Mouse (Mus musculus): Measurements from ENCODE around the gene Sez6. TPM values are rescaled to one million over a fixed set of nuclear protein-coding genes. Genes with fewer than 3 reads are reported as not detected.

Gene Sez6
- polyA plus RNA-seq, 1 experiment = 0.41 TPM

DNA sequence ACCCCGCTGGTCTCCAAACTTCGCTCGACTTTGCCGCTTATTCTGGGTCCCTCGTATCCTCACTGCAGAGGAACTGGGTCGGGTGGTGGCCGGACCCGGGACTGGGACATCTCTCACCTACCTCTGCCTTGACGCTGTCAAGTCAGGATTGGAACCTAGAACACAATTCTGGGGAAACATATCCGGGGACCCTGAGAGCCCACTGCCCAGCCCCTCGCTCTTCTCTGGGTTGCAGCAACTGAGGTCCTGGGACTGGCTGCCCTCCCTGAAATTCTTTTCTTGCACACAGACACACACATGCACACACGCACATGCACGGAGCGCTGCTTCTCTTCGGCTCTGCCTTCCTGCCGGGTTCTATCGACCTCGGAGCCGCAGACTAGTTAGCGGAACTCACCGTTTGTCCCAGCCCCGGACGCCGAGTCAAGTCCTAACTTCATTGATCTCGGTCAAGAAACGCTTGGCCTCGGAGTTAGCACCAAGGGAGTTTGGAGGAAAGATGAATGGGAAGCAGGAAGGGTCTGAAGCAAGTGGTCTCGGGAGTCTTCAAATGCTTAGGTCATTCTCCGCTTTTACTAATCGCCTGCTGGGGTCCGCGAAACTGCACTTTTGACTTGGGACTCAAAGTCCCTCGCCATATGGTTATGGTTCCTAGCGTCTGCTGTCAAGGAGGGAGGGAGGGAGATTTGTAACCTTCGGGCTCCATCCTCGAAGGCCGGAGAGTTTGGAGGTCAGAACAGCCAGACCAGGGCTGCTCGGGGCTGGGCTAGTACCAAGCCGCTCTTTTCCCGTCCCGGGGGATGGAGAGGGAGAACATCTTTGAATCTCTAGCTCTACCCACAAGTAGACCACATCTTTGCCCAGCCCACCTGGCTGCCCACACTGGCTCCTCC is 1.2 kb downstream of the Sez6 start:
- Histone ChIP-seq H3K27ac (ENCODE audit: insufficient read depth, low read depth, low read length) (no peak overlapping the region), H3K4me3 (ENCODE audit: low read depth, low read length) (no peak overlapping the region; the same call in 1 of the 2 replicates), H3K27me3 (ENCODE audit: control insufficient read depth, insufficient read depth, low read length) (peaks cover 66% of the 10 kb centered on the region), H3K4me1 (ENCODE audit: control insufficient read depth, insufficient read depth, insufficient read length, low read length) (peaks cover 5% of the 10 kb centered on the region), H3K36me3 (ENCODE audit: control insufficient read depth, insufficient read depth, low read length) (no peaks in the 10 kb centered on the region)
- no peak for TF ChIP-seq CTCF (IDR thresholded peaks at IDR 0.05; ENCODE audit: extremely low read depth, insufficient read length, insufficient replicate concordance, low read depth, low read length)
- TF ChIP-seq POLR2A (IDR thresholded peaks at IDR 0.05; ENCODE audit: low read depth, low read length) = no peak
- WGBS = 4% methylated on average over 41 of the region's 41 CpGs

DNA sequence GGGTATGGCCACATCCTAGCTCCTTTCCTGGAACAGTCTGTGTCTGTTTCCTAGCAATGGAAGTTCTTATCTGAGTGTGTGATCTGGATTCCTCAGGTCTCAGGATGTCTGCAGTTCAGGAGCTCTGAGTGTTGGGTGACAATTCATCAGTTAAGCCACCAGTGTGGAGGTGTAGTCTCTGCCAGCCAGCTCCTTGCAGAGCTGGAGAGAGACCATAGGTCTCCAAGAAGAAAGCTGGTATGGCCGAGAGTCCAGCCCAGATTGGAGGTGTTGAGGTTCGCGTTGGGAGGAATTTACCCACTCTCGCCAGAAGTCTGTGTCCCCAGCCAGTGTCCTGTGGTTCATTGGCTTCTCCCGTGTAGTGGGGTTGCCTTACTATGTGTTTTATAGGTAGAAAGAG is 2.0 kb downstream of the Sez6 start:
- no peak overlapping the region for H3K27ac ChIP-seq (ENCODE audit: insufficient read depth, low read depth, low read length)
- 29% methylated on average over 5 of the region's 5 CpGs for WGBS
- H3K4me3 ChIP-seq (ENCODE audit: low read depth, low read length) = no peak overlapping the region
- TF ChIP-seq CTCF (IDR thresholded peaks at IDR 0.05; ENCODE audit: extremely low read depth, insufficient read length, insufficient replicate concordance, low read depth, low read length) = no peak
- no peaks in the 10 kb centered on the region for H3K36me3 ChIP-seq (ENCODE audit: control insufficient read depth, insufficient read depth, low read length)
- H3K4me1 ChIP-seq (ENCODE audit: control insufficient read depth, insufficient read depth, insufficient read length, low read length) = peaks cover 5% of the 10 kb centered on the region
- peaks cover 66% of the 10 kb centered on the region for H3K27me3 ChIP-seq (ENCODE audit: control insufficient read depth, insufficient read depth, low read length)

GRCm38 (mm10) chr11:77934111-77934521 is 3.5 kb downstream of the Sez6 start:
- 6% methylated on average over 4 of the region's 4 CpGs for WGBS
- Histone ChIP-seq H3K27ac (ENCODE audit: insufficient read depth, low read depth, low read length) (no peak overlapping the region), H3K4me3 (ENCODE audit: low read depth, low read length) (no peak overlapping the region), H3K4me1 (ENCODE audit: control insufficient read depth, insufficient read depth, insufficient read length, low read length) (peaks cover 5% of the 10 kb centered on the region), H3K27me3 (ENCODE audit: control insufficient read depth, insufficient read depth, low read length) (peaks cover 66% of the 10 kb centered on the region), H3K36me3 (ENCODE audit: control insufficient read depth, insufficient read depth, low read length) (no peaks in the 10 kb centered on the region)
- TF ChIP-seq CTCF (IDR thresholded peaks at IDR 0.05; ENCODE audit: extremely low read depth, insufficient read length, insufficient replicate concordance, low read depth, low read length) = no peak
- TF ChIP-seq POLR2A (IDR thresholded peaks at IDR 0.05; ENCODE audit: low read depth, low read length) = no peak

GRCm38 (mm10) chr11:77934568-77935311 is 4.1 kb downstream of the Sez6 start:
- H3K4me3 ChIP-seq (ENCODE audit: low read depth, low read length) = no peak overlapping the region
- no peaks in the 10 kb centered on the region for H3K36me3 ChIP-seq (ENCODE audit: control insufficient read depth, insufficient read depth, low read length)
- WGBS = 46% methylated on average over 5 of the region's 5 CpGs
- H3K4me1 ChIP-seq (ENCODE audit: control insufficient read depth, insufficient read depth, insufficient read length, low read length) = peaks cover 5% of the 10 kb centered on the region
- H3K27ac ChIP-seq (ENCODE audit: insufficient read depth, low read depth, low read length) = no peak overlapping the region
- TF ChIP-seq POLR2A (IDR thresholded peaks at IDR 0.05; ENCODE audit: low read depth, low read length) = no peak
- TF ChIP-seq CTCF (IDR thresholded peaks at IDR 0.05; ENCODE audit: extremely low read depth, insufficient read length, insufficient replicate concordance, low read depth, low read length) = no peak
- peaks cover 63% of the 10 kb centered on the region for H3K27me3 ChIP-seq (ENCODE audit: control insufficient read depth, insufficient read depth, low read length)

DNA sequence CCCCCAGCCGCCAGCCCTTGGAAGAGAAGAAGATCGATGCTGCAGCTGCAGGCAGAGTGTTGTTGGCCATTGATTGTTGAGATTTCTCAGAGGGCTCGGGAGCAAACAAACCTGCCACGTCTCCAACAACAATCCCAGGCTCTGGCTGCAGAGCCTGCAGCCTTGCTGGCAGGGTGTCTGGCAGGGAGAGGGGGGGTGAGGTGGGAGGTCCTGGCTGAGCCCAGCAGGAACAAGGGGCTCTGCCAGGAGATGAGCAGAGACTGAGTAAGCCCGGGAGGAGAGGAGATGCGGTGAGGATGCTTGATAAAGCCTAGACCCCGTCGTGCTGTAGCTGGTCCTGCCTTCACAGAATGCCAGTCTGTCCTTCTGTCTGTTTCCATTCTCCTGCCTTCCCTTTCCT is 6.2 kb downstream of the Sez6 start:
- no peaks in the 10 kb centered on the region for H3K4me1 ChIP-seq (ENCODE audit: control insufficient read depth, insufficient read depth, insufficient read length, low read length)
- H3K36me3 ChIP-seq (ENCODE audit: control insufficient read depth, insufficient read depth, low read length) = no peaks in the 10 kb centered on the region
- H3K27me3 ChIP-seq (ENCODE audit: control insufficient read depth, insufficient read depth, low read length) = peaks cover 42% of the 10 kb centered on the region
- no peak overlapping the region for H3K27ac ChIP-seq (ENCODE audit: insufficient read depth, low read depth, low read length)
- WGBS = 5% methylated on average over 8 of the region's 8 CpGs
- H3K4me3 ChIP-seq (ENCODE audit: low read depth, low read length) = no peak overlapping the region
- TF ChIP-seq POLR2A (IDR thresholded peaks at IDR 0.05; ENCODE audit: low read depth, low read length) (no peak), CTCF (IDR thresholded peaks at IDR 0.05; ENCODE audit: extremely low read depth, insufficient read length, insufficient replicate concordance, low read depth, low read length) (no peak)

DNA sequence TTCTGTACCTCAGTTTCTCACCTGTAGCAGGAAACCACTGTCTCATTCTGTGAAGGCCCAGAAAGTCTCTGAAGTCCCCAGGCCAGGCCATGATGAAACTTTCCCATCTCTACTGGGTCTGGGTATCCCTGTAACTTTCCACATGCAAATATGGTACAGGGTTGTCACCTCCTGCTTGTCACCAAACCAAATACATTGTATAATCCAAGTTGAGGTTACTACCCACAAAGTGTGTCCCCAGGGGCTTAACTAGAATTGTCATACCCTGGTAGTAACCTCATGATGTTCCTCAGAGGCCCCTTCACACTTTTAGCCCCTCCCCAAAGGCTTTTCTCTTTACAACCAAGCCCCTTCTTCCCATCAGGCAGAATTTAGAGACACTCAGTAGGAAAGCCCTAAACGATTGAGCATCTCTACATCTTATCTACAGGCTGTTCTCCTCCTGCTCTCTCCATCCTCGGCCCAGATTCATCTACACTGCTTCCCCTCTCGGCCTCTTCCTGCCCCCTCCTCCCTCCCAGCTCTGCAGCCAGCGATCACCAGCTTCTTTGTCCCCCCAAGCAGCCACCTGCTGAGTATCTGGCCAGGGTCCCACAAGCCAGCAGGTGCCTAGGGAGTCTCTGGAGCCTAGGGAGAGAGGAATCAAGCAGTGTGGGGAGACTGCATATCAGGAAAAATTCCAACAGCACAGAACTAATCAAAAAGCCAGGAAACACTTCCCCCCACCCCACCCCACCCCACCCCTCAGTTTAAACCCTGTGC is 7.2 kb downstream of the Sez6 start:
- Histone ChIP-seq H3K4me1 (ENCODE audit: control insufficient read depth, insufficient read depth, insufficient read length, low read length) (no peaks in the 10 kb centered on the region), H3K4me3 (ENCODE audit: low read depth, low read length) (no peak overlapping the region), H3K27me3 (ENCODE audit: control insufficient read depth, insufficient read depth, low read length) (peaks cover 32% of the 10 kb centered on the region), H3K36me3 (ENCODE audit: control insufficient read depth, insufficient read depth, low read length) (no peaks in the 10 kb centered on the region), H3K27ac (ENCODE audit: insufficient read depth, low read depth, low read length) (no peak overlapping the region)
- 10% methylated on average over 4 of the region's 4 CpGs for WGBS
- no peak for TF ChIP-seq CTCF (IDR thresholded peaks at IDR 0.05; ENCODE audit: extremely low read depth, insufficient read length, insufficient replicate concordance, low read depth, low read length)
- TF ChIP-seq POLR2A (IDR thresholded peaks at IDR 0.05; ENCODE audit: low read depth, low read length) = no peak

Data from small intestine, adult 2 months (tissue).